Mouse (Mus musculus) layer of hippocampus, postnatal 36 days (tissue): ENCODE results near the gene Umad1. TPM values are rescaled to one million over a fixed set of nuclear protein-coding genes. Genes with fewer than 3 reads are reported as not detected.

Source experiments
- total RNA-seq, 2 experiments: library from RNA; stranded (reverse); gene quantifications; 2 replicates each; pipeline ENCODE4 v1.2.3; 2021

The Umad1 gene
- total RNA-seq, 2 experiments from 2014 or later = 30.7 to 39.7 TPM

Other genes with a start within 250 kb of the Umad1 start
- gene Col28a1, start 66.7 kb upstream of the Umad1 start, total RNA-seq = under 1 TPM; 0.22 to 0.23 TPM
- gene Mios, start 50.1 kb upstream of the Umad1 start, total RNA-seq = 10 to 100 TPM; 25.5 TPM
- 10 to 100 TPM; 13.7 to 17.8 TPM for gene Rpa3, start 115 bp upstream of the Umad1 start, total RNA-seq
- gene Gm45062, start 162 bp downstream of the Umad1 start, total RNA-seq = 1 to 10 TPM in 1 of 2 experiments, not detected in 1; 2.2 TPM